Mouse (Mus musculus) C2C12 (cell line): ENCODE data around the gene Plcg2.

ENCODE experiments used
- CTCF ChIP-seq: IDR thresholded peaks from one replicate; pipeline ENCODE4 v1.5.1; 2011; ENCODE audit not compliant: control insufficient read depth, insufficient read depth, insufficient read length
- MAX ChIP-seq: IDR thresholded peaks from one replicate; pipeline ENCODE4 v1.6.1; 2011; ENCODE audit warnings: mild to moderate bottlenecking, control low read depth
- MYOG ChIP-seq: IDR thresholded peaks from one replicate; pipeline ENCODE4 v1.6.1; 2011; ENCODE audit not compliant: control insufficient read depth, insufficient read length; ENCODE audit errors: extremely low read depth

DNA sequence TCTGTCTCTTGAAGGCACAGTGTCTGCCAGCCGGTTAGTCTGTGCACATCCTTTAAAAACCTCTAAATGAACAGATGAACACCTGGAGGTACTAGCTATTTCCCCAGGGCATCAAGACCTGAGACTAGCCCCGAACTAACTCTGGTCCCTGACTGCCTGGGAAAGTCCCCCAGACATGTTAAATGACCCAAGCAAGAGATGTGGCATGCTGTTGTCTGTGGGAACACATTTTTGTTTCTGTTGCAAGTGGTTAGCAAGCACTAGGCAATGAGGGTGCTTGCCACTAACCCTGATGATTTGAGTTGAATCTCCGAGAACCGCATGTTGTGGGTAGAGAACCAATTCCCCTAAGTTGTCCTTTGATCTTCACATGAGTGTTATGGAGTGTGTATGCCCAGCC is 25.8 kb upstream of the Plcg2 start:
- TF ChIP-seq MAX (no peak), CTCF (no peak), MYOG (no peak)
